Mouse (Mus musculus) hindbrain, postnatal 0 days (tissue): ENCODE measurements around the gene Chchd2. TPM values are rescaled to one million over a fixed set of nuclear protein-coding genes. Genes with fewer than 3 reads are reported as not detected.

Source experiments
- ATAC-seq: fragments of 200-750 bp; cut with Nextera tagmentation; 2 replicates; pipeline ENCODE4 v1.8.0; 2017; ENCODE audit warnings: mild to moderate bottlenecking, moderate TSS enrichment, moderate library complexity
- DNase-seq: peaks from one replicate; pipeline ENCODE4 v3.0.0-alpha.2; 2015; ENCODE audit warnings: low spot score
- H3K27ac ChIP-seq: fragments of 300-500 bp; sonication (generic); 2 replicates; pipeline ENCODE4 v1.5.1; 2014; ENCODE audit warnings: mild to moderate bottlenecking
- H3K27me3 ChIP-seq: fragments of 300-500 bp; sonication (generic); 2 replicates; pipeline ENCODE4 v1.6.1; 2014; ENCODE audit warnings: low read length, mixed read lengths; ENCODE audit not compliant: insufficient read depth
- H3K36me3 ChIP-seq: fragments of 300-500 bp; sonication (generic); 2 replicates; pipeline ENCODE4 v1.6.1; 2014; ENCODE audit warnings: low read length, mixed read lengths; ENCODE audit not compliant: insufficient read depth
- H3K4me1 ChIP-seq: fragments of 300-500 bp; sonication (generic); 2 replicates; pipeline ENCODE4 v1.6.1; 2014; ENCODE audit warnings: antibody characterized with exemption, low read length, mixed read lengths; ENCODE audit not compliant: insufficient read depth
- H3K4me2 ChIP-seq: fragments of 300-500 bp; sonication (generic); 2 replicates; pipeline ENCODE4 v1.6.1; 2014; ENCODE audit warnings: low read depth, mild to moderate bottlenecking, low read length, moderate library complexity, mixed read lengths
- H3K4me3 ChIP-seq: fragments of 300-500 bp; sonication (generic); 2 replicates; pipeline ENCODE4 v1.5.1; 2014; ENCODE audit warnings: low read length
- H3K9ac ChIP-seq: fragments of 300-500 bp; sonication (generic); replicated peaks from 2 replicates; pipeline ENCODE4 v1.6.1; 2014; ENCODE audit warnings: mild to moderate bottlenecking, low read length, moderate library complexity, mixed read lengths
- H3K9me3 ChIP-seq: fragments of 300-500 bp; sonication (generic); 2 replicates; pipeline ENCODE4 v1.6.1; 2016; ENCODE audit warnings: low read length, mixed read lengths
- CTCF ChIP-seq: IDR thresholded peaks from 2 replicates; pipeline ENCODE4 v1.5.1; 2016; ENCODE audit warnings: antibody characterized with exemption, control low read depth, low read depth
- WGBS: fragments of 180-500 bp; shearing (Covaris S2); extraction: QIAGEN DNeasy Blood & Tissue Kit; methylation state at CpG from one replicate; pipeline ENCODE4 v1.1.7; 2014; 5-methylcytosine and 5-hydroxymethylcytosine counted together
- polyA plus RNA-seq: library from polyadenylated mRNA; unstranded; fragments of >200 nt; fragmentation: Nextera tagmentation; extraction: Ambion mirVana; gene quantifications from 2 replicates; pipeline ENCODE4 v1.2.1, GENCODE M21; 2015
- total RNA-seq: library from RNA; depleted of rRNA; stranded (reverse); fragments of >200 nt; gene quantifications from 2 replicates; pipeline ENCODE4 v1.2.3, GENCODE M21; 2014

The Chchd2 gene
- total and polyA plus RNA-seq, 2 experiments from 2014 or later: 877 to 1,381 TPM

GRCm38 (mm10) chr5:129869238-129869995, 17.9 kb downstream of the Chchd2 start:
- TF ChIP-seq CTCF: no peak
- no peak overlapping the region for H3K4me2 ChIP-seq
- no peaks in the 10 kb centered on the region; the same call in 1 of the 2 replicates for H3K4me1 ChIP-seq
- H3K27ac ChIP-seq: no peak overlapping the region
- no peaks in the 10 kb centered on the region for H3K9me3 ChIP-seq
- WGBS: 89% methylated on average over 19 of the region's 19 CpGs
- ATAC-seq: no peak
- no peaks in the 10 kb centered on the region for H3K27me3 ChIP-seq
- H3K4me3 ChIP-seq: no peak overlapping the region
- H3K36me3 ChIP-seq: no peaks in the 10 kb centered on the region
- no peak for DNase-seq
- H3K9ac ChIP-seq: no peak overlapping the region

- H3K4me1 ChIP-seq: no peaks in the 10 kb centered on the region; the same call in 1 of the 2 replicates
- no peaks in the 10 kb centered on the region for H3K27me3 ChIP-seq
- H3K9ac ChIP-seq: no peak overlapping the region
- no peak for DNase-seq
- no peak overlapping the region for H3K4me3 ChIP-seq
- no peak overlapping the region for H3K27ac ChIP-seq
- TF ChIP-seq CTCF: no peak
- no peak overlapping the region for H3K4me2 ChIP-seq
- ATAC-seq: no peak
- no peaks in the 10 kb centered on the region for H3K9me3 ChIP-seq
- 87% methylated on average over 12 of the region's 12 CpGs for WGBS
- H3K36me3 ChIP-seq: peaks cover 12% of the 10 kb centered on the region; the same call in 1 of the 2 replicates
These were observed 21.4 kb downstream of the Chchd2 start for GRCm38 (mm10) chr5:129865841-129866240.

GRCm38 (mm10) chr5:129864467-129864866, 22.8 kb downstream of the Chchd2 start:
- no peak overlapping the region for H3K9ac ChIP-seq
- no peak overlapping the region for H3K4me3 ChIP-seq
- peak; percentile 62 for TF ChIP-seq CTCF
- no peaks in the 10 kb centered on the region; the same call in 1 of the 2 replicates for H3K4me1 ChIP-seq
- no peaks in the 10 kb centered on the region for H3K27me3 ChIP-seq
- no peaks in the 10 kb centered on the region for H3K9me3 ChIP-seq
- peak; percentile 57 for DNase-seq
- H3K4me2 ChIP-seq: 0 out of 2 replicates have a peak overlapping the region, but pooled peaks have one; percentile 16
- H3K36me3 ChIP-seq: peaks cover 25% of the 10 kb centered on the region
- H3K27ac ChIP-seq: no peak overlapping the region
- 0 out of 2 replicates have a peak, but pooled peaks have one; percentile 43 for ATAC-seq
- 8% methylated on average over 18 of the region's 18 CpGs for WGBS

- 94% methylated on average over 6 of the region's 6 CpGs for WGBS
- ATAC-seq (no peak), DNase-seq (no peak)
- Histone ChIP-seq H3K27me3 (no peaks in the 10 kb centered on the region), H3K27ac (no peak overlapping the region), H3K4me2 (no peak overlapping the region), H3K4me1 (no peaks in the 10 kb centered on the region; the same call in 1 of the 2 replicates), H3K9ac (no peak overlapping the region), H3K36me3 (peaks cover 31% of the 10 kb centered on the region), H3K4me3 (no peak overlapping the region), H3K9me3 (no peaks in the 10 kb centered on the region)
- no peak for TF ChIP-seq CTCF
These were observed 24.9 kb downstream of the Chchd2 start for GRCm38 (mm10) chr5:129862325-129862724.

- DNase-seq: no peak
- ATAC-seq: no peak
- Histone ChIP-seq H3K4me1 (no peaks in the 10 kb centered on the region), H3K27ac (no peak overlapping the region), H3K9ac (no peak overlapping the region), H3K27me3 (no peaks in the 10 kb centered on the region), H3K4me3 (no peak overlapping the region), H3K4me2 (no peak overlapping the region), H3K36me3 (peaks cover 27% of the 10 kb centered on the region), H3K9me3 (no peaks in the 10 kb centered on the region)
- TF ChIP-seq CTCF: no peak
- 81% methylated on average over 5 of the region's 5 CpGs for WGBS
These were observed 30.9 kb downstream of the Chchd2 start for GRCm38 (mm10) chr5:129856414-129856813.

- H3K27me3 ChIP-seq: no peaks in the 10 kb centered on the region
- H3K36me3 ChIP-seq: peaks cover 21% of the 10 kb centered on the region
These were observed 32.1 kb downstream of the Chchd2 start for GRCm38 (mm10) chr5:129855163-129855562.

GRCm38 (mm10) chr5:129847558-129847820, 39.8 kb downstream of the Chchd2 start:
- Histone ChIP-seq H3K27ac (peak overlapping the region; percentile 73; the same call in 1 of the 2 replicates), H3K4me2 (peak overlapping the region; percentile 76), H3K9ac (peak overlapping the region; percentile 70), H3K9me3 (no peaks in the 10 kb centered on the region), H3K4me1 (0 out of 2 replicates have a peak, but pooled peaks cover 3% of the 10 kb centered on the region), H3K27me3 (no peaks in the 10 kb centered on the region), H3K4me3 (peak overlapping the region; percentile 74), H3K36me3 (peaks cover 16% of the 10 kb centered on the region; the same call in 1 of the 2 replicates)
- ATAC-seq: no peak
- no peak for DNase-seq
- WGBS: 58% methylated on average over 8 of the region's 8 CpGs
- no peak for TF ChIP-seq CTCF

More at GRCm38 (mm10) chr5:129855163-129855562, 32.1 kb downstream of the Chchd2 start:
- ATAC-seq: no peak; the same call in 1 of the 2 replicates
- DNase-seq: no peak
- Histone ChIP-seq H3K27ac (no peak overlapping the region), H3K4me3 (no peak overlapping the region), H3K4me2 (no peak overlapping the region), H3K9ac (no peak overlapping the region), H3K4me1 (no peaks in the 10 kb centered on the region), H3K9me3 (no peaks in the 10 kb centered on the region)
- whole genome bisulfite sequencing: 47% methylated on average over 5 of the region's 5 CpGs
- peak; percentile 26; the same call in 1 of the 2 replicates for TF ChIP-seq CTCF
